Mouse (Mus musculus): ENCODE data around the gene Hhat. TPM values are rescaled to one million over a fixed set of nuclear protein-coding genes. Genes with fewer than 3 reads are reported as not detected.
A peak's percentile ranks its signal among the peaks of the same experiment; 100 is the strongest.

Gene Hhat
- polyA plus RNA-seq, 1 experiment, result 3.4 TPM

DNA sequence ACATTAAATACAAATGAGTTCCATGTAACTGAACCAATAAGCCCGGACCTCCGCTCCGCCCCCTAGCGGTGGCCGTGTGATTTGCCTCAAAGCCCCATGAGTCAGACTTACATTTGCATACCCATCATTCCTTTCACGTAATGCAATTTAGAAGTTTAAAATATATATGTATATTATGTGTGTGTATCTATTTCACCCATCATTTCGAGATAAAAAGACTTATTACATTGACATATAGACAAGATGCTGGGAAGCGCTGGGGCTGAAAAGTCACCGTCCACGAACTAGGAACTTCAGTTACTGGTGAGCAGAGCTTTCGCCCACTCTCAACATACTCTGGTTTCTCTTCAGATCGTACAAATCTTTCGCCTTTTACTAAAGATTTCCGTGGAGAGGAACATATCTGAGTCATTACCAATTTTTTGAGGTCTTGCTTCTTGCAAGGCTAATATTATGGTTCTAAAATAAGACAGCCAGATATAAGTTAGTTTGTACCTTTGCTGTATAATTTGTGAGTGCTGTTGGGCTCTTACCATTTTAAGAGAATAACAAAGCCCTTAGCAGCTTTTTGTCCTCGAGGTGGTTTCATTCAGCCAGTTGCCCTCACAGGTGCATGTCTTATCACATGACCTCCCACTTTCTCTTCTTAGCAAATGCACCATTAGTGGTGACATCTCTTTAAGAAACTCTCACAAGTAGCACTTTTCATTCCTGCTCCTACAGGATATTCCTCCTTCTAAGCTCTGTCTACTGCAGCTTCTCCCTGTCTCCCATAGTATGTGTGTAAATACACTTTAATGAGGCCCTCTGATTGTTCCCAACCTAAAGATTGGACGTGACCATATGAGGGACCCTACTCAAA lies 25.6 kb downstream of the Hhat start:
- H3K36me3 ChIP-seq (ENCODE audit: control insufficient read depth, insufficient read depth, low read length), result no peaks in the 10 kb centered on the region
- no peaks in the 10 kb centered on the region for H3K27me3 ChIP-seq (ENCODE audit: control insufficient read depth, insufficient read depth, low read length)
- 19% methylated on average over 16 of the region's 16 CpGs for WGBS
- peaks cover 18% of the 10 kb centered on the region; the same call in 1 of the 2 replicates for H3K4me1 ChIP-seq (ENCODE audit: control insufficient read depth, insufficient read depth, insufficient read length)
- DNase-seq (ENCODE audit: low read depth in 1 of 2, low spot score in 2 of 2), result peak; percentile 71 to 79
- no peak overlapping the region for H3K4me3 ChIP-seq (ENCODE audit: extremely low read depth, insufficient read depth, insufficient read length)
- H3K27ac ChIP-seq (ENCODE audit: insufficient read depth, low read length), result peak overlapping the region; percentile 40; the same call in 1 of the 2 replicates
- TF ChIP-seq CTCF (IDR thresholded peaks at IDR 0.05; ENCODE audit: extremely low read depth, insufficient read depth, insufficient read length, insufficient replicate concordance), result peak; percentile 84; the same call in 1 of the 2 replicates
- TF ChIP-seq POLR2A (IDR thresholded peaks at IDR 0.05; ENCODE audit: low read depth, low read length), result peak; percentile 52

DNA sequence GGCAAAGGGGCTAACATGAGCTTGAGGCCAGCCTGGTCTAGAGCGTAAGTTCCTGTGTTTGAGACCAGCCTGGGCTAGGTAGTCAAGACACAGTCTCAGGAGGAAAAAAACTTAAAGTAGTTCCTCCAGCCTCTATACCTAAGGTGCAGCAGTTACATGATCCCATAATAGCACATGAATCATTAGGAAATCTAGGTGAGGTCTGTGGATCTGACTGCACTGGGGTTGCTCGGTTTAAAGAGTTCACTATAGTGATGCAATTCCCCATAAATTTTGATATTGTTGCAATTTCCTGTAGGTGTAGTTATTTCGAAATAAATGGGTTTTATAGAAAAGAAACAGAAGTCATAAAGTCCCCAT lies 26.2 kb downstream of the Hhat start:
- no peak overlapping the region for H3K27ac ChIP-seq (ENCODE audit: insufficient read depth, low read length)
- TF ChIP-seq CTCF (IDR thresholded peaks at IDR 0.05; ENCODE audit: extremely low read depth, insufficient read depth, insufficient read length, insufficient replicate concordance) (no peak), POLR2A (IDR thresholded peaks at IDR 0.05; ENCODE audit: low read depth, low read length) (no peak)

DNA sequence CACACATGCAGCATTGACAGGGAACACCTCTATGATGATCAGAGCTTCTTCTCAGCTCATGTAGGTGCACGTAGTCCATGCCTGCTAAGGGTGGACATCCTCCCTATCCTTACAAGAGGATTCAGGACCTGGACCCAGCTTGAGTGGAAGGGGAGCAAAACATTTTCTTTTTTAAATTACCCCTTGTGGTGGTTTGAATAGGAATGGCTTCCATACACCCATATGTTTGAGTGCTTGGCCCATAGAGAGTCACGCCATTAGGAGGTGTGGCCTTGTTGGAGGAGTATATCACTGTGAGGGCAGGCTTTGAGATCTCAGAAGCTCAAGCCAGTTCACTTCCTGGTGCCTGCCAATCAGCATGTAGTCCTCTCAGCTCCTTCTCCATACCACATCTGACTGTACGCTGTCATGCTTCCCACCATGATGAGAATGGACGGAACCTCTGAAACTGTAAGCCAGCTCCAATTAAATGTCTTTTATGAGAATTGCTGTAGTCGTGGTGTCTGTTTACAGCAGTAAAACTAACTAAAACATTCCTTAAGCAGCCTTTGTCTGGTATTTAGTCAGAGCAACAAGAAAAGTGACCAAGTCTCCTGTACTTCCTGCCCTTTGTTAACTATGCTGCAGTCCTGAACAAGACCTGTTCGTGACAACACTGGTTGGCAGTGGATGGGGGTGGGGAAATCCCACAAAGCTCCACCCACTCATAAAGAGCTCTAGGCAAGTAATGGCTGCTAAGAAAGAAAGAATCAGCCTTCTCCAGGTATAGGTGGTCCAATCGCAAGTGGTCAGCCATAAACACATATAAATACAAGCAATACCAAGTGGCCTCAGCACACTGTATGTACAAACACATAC lies 28.4 kb downstream of the Hhat start:
- Histone ChIP-seq H3K4me3 (ENCODE audit: extremely low read depth, insufficient read depth, insufficient read length) (no peak overlapping the region), H3K27ac (ENCODE audit: insufficient read depth, low read length) (no peak overlapping the region), H3K27me3 (ENCODE audit: control insufficient read depth, insufficient read depth, low read length) (no peaks in the 10 kb centered on the region), H3K36me3 (ENCODE audit: control insufficient read depth, insufficient read depth, low read length) (no peaks in the 10 kb centered on the region), H3K4me1 (ENCODE audit: control insufficient read depth, insufficient read depth, insufficient read length) (peaks cover 4% of the 10 kb centered on the region; the same call in 1 of the 2 replicates)
- no peak for TF ChIP-seq CTCF (IDR thresholded peaks at IDR 0.05; ENCODE audit: extremely low read depth, insufficient read depth, insufficient read length, insufficient replicate concordance)
- TF ChIP-seq POLR2A (IDR thresholded peaks at IDR 0.05; ENCODE audit: low read depth, low read length), result no peak
- DNase-seq (ENCODE audit: low read depth in 1 of 2, low spot score in 2 of 2), result no peak
- whole genome bisulfite sequencing, result 79% methylated on average over 7 of the region's 7 CpGs

More for the DNA sequence above, 26.2 kb downstream of the Hhat start:
- Histone ChIP-seq H3K27me3 (ENCODE audit: control insufficient read depth, insufficient read depth, low read length) (no peaks in the 10 kb centered on the region), H3K4me3 (ENCODE audit: extremely low read depth, insufficient read depth, insufficient read length) (no peak overlapping the region), H3K4me1 (ENCODE audit: control insufficient read depth, insufficient read depth, insufficient read length) (peaks cover 18% of the 10 kb centered on the region; the same call in 1 of the 2 replicates), H3K36me3 (ENCODE audit: control insufficient read depth, insufficient read depth, low read length) (no peaks in the 10 kb centered on the region)
- no peak for DNase-seq (ENCODE audit: low read depth in 1 of 2, low spot score in 2 of 2)
- 65% methylated on average over 3 of the region's 3 CpGs for WGBS

DNA sequence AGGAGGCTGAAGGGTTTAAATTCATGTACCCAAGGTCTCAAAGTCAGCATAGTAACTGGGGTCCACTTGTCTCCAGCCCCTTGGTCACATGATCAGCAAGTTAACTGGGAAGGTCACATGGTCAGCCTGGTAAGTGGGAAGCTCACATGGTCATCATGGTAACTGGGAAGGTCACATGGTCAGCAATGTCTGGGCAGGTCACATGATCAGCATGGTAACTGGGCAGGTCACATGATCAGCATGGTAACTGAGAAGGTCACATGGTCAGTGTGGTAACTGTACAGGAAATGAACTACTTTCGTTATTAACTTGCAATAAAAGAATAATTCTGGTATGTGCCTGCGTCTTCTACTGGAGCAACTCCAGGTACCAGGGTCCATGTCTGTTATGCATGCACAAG lies 29.1 kb downstream of the Hhat start:
- no peak overlapping the region for H3K27ac ChIP-seq (ENCODE audit: insufficient read depth, low read length)
- no peak for DNase-seq (ENCODE audit: low read depth in 1 of 2, low spot score in 2 of 2)
- no peak overlapping the region for H3K4me3 ChIP-seq (ENCODE audit: extremely low read depth, insufficient read depth, insufficient read length)
- H3K36me3 ChIP-seq (ENCODE audit: control insufficient read depth, insufficient read depth, low read length), result no peaks in the 10 kb centered on the region
- TF ChIP-seq POLR2A (IDR thresholded peaks at IDR 0.05; ENCODE audit: low read depth, low read length), result no peak
- no peak for TF ChIP-seq CTCF (IDR thresholded peaks at IDR 0.05; ENCODE audit: extremely low read depth, insufficient read depth, insufficient read length, insufficient replicate concordance)
- peaks cover 3% of the 10 kb centered on the region; the same call in 1 of the 2 replicates for H3K4me1 ChIP-seq (ENCODE audit: control insufficient read depth, insufficient read depth, insufficient read length)
- no peaks in the 10 kb centered on the region for H3K27me3 ChIP-seq (ENCODE audit: control insufficient read depth, insufficient read depth, low read length)
- 84% methylated on average over 2 of the region's 2 CpGs for WGBS

DNA sequence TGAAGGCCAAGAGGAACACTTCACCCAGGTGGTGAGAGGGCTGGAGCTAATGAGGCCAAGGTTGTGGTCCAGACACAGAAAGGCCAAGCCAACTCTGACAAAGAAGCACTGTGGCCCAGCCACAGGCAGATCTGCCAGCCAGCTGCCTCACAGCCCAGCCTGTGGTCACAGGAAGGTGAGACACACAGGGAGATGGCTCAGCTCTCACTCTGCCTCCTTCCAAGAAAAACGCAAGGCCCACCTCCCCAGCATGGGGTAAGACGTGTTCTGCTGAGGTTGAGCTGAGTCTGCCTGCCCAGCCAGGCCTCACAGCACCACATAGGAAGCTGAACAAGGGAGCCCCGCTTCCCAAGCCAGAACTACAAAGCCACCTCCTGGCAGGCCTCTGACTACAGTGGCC lies 34.5 kb downstream of the Hhat start:
- no peaks in the 10 kb centered on the region for H3K27me3 ChIP-seq (ENCODE audit: control insufficient read depth, insufficient read depth, low read length)
- TF ChIP-seq POLR2A (IDR thresholded peaks at IDR 0.05; ENCODE audit: low read depth, low read length), result no peak
- TF ChIP-seq CTCF (IDR thresholded peaks at IDR 0.05; ENCODE audit: extremely low read depth, insufficient read depth, insufficient read length, insufficient replicate concordance), result no peak
- DNase-seq (ENCODE audit: low read depth in 1 of 2, low spot score in 2 of 2), result no peak
- no peak overlapping the region for H3K27ac ChIP-seq (ENCODE audit: insufficient read depth, low read length)
- no peaks in the 10 kb centered on the region for H3K36me3 ChIP-seq (ENCODE audit: control insufficient read depth, insufficient read depth, low read length)
- no peak overlapping the region for H3K4me3 ChIP-seq (ENCODE audit: extremely low read depth, insufficient read depth, insufficient read length)
- no peaks in the 10 kb centered on the region; the same call in 1 of the 2 replicates for H3K4me1 ChIP-seq (ENCODE audit: control insufficient read depth, insufficient read depth, insufficient read length)
- WGBS, result 76% methylated on average over 3 of the region's 3 CpGs

DNA sequence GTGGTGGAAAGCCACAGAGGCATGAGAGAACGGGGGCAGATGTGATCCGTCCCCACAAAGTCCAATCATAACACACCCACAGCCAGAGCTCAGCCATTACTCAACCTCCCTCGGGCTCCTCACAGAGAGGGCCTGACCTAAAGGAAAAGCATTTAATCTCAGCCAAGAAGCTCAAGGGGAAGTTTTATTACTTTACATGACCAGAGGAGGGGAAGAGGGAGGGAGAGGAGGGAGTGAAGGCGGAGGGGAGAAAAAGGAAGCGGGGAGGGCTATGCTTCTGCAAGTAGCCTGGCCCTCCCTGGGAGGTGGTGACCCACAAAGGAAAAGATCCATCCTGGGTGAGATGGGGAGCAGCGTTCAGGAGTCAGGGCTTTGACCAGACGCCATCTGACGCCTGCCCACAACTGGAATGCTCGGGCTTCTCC lies 35.0 kb downstream of the Hhat start:
- no peak overlapping the region for H3K27ac ChIP-seq (ENCODE audit: insufficient read depth, low read length)
- TF ChIP-seq POLR2A (IDR thresholded peaks at IDR 0.05; ENCODE audit: low read depth, low read length) (no peak), CTCF (IDR thresholded peaks at IDR 0.05; ENCODE audit: extremely low read depth, insufficient read depth, insufficient read length, insufficient replicate concordance) (no peak)
- no peaks in the 10 kb centered on the region; the same call in 1 of the 2 replicates for H3K4me1 ChIP-seq (ENCODE audit: control insufficient read depth, insufficient read depth, insufficient read length)
- DNase-seq (ENCODE audit: low read depth in 1 of 2, low spot score in 2 of 2), result no peak
- no peaks in the 10 kb centered on the region for H3K27me3 ChIP-seq (ENCODE audit: control insufficient read depth, insufficient read depth, low read length)
- H3K4me3 ChIP-seq (ENCODE audit: extremely low read depth, insufficient read depth, insufficient read length), result no peak overlapping the region
- 40% methylated on average over 9 of the region's 9 CpGs for WGBS
- no peaks in the 10 kb centered on the region for H3K36me3 ChIP-seq (ENCODE audit: control insufficient read depth, insufficient read depth, low read length)

Measured in spleen, adult 2 months (tissue).